Mouse (Mus musculus) gastrocnemius, postnatal 4 days (tissue): ENCODE measurements around the gene Ccdc89. TPM values are rescaled to one million over a fixed set of nuclear protein-coding genes. Genes with fewer than 3 reads are reported as not detected.

Source experiments
- DNase-seq, 2 experiments: peaks; one replicate each; pipeline ENCODE4 v3.0.0; 2021 to 2022; ENCODE audit warnings: low spot score in 2 of 2, mixed read lengths in 2 of 2
- long read RNA-seq, 2 experiments: library from polyadenylated mRNA; stranded (forward); transcript quantifications; one replicate each; pipeline ENCODE4 v2.0.0; 2021
- total RNA-seq, 2 experiments: library from RNA; stranded (reverse); gene quantifications; 2 replicates each; pipeline ENCODE4 v1.2.3; 2021

Ccdc89 gene
- under 1 TPM; 0.21 to 0.34 TPM for total RNA-seq
- long read RNA-seq, experiment 1, result 0 reads
- long read RNA-seq, experiment 2, partial matches to known transcripts, result 0 of 1 reads
- long read RNA-seq, experiment 2, other reads (novel, unspliced or antisense), result 0 of 1 reads

DNA sequence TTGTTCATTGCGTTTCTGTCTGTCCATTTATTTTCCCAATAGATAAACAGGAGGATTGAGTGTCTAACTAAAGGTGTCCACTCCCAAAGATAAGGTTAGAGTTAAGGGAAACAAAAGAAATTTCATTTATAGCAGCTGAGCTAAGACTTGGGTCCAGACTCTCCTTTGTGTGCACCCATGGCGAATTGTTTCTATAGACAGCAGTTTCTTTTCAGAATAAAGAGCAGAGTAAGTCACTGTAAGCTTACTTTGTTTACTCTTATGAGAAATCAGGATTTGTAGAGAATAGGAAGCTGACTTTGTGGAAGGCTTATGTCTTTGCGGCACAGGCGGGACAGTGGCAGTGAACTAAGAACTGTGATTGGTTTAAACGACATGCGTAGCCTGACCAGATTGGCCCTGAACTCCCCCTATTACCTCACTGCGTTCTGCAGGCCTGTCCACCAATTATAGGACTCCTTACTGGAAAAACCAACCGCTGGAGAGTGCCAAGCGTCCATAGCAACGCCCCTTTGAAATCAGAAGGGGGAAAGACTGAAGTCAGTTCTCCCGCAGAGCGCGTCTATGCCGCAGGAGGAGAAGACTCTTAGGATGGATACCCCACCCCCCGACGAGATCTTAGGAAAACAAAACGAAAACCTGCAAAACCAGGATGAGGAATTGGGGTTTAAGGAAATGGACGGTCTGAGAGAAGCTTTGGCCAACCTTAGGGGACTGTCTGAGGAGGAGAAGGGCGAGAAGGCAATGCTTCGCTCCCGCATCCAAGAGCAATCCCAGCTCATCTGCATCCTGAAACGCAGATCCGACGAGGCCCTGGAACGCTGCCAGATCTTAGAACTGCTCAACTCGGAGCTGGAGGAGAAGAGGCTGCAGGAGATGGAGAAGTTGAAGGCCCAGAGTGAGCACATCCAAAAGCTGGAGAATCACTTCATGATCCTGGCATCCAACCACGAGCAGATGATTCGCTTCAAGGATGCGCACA is at the start of gene Ccdc89:
Gene Ccdc89 (plus strand): TSS at position 558 of the 982 bp plus-strand sequence.
- peak; percentile 55 to 75 for DNase-seq

DNA sequence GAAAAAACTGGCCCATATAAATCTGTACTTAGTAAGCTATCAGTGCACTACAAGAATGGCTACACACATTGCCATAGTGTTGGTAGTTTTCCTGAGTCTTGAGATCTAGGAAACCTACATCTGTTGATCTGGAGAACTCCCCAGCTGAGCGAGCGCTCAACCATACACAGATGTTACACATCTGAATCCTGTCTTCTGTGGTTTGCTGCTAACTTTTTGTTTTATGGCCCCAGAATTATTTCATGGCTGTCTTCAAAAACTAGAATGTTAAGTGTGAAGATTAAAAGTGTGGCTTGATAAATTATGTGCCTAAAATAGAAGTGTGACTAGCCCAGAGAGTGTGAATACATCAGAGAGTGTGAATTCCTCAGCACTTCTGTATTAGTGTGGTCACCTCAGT is 42.0 kb upstream of the Ccdc89 start:
- no peak for DNase-seq

GRCm38 (mm10) chr7:90386885-90387459 is 39.4 kb upstream of the Ccdc89 start:
- DNase-seq, result peak in 1 of 2 experiments; percentile 24

GRCm38 (mm10) chr7:90389765-90390164 is 36.6 kb upstream of the Ccdc89 start:
- no peak for DNase-seq

DNA sequence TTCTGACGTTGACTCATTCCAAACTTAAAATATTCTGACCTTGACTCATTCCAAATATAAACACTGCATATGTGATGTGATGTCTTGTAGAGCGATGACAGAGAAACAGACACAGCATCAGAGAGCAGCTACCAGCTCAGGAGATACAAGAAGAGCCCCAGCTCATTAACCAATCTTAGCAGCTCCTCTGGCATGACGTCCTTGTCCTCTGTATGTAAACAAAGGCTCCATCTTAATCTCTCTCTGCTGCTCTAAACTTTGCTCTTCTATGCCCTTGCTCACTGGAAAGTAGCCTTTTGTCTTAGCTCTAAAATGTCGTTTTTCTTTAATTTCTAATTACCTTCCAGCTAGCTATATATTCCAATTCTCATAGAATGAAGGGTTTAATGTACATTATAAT is 31.3 kb upstream of the Ccdc89 start:
- no peak for DNase-seq

DNA sequence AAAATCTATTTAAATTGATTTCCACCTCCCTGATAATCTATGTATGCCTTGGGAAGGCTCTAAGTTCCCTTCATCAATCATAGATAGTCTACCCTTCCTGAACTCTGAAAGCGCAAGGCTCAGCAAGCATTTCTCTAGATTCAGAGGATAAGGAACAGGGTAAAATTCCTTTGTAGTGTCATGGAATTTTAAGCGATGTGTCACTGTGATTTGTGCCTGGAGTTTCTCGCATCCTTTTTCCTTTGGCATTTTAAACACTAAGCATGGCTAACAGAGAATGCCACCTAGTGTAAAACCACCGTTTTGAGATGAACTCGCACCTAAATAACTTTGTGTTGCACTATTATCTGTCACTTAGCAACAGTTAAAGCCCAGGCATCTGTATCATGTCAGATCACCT is 30.4 kb upstream of the Ccdc89 start:
- DNase-seq, result no peak

DNA sequence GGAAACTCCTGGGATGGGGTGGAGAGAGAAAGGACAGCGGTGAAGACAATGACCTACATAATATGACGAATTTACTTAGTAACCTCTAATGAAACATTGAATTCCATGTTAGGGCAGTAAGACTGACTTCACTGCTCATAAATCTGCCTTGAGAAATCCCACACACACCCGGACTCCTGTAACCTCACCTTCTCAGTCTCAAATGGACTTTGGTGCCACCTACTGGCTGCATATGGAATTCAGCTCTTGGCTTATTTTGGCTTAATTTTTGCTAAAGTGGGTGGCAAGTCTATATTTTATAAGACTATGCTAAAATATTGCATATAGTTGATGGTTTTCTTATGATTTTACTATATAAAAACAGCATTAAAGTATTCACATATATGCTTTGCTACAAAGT is 16.4 kb upstream of the Ccdc89 start:
- peak in 1 of 2 experiments; percentile 52 for DNase-seq

GRCm38 (mm10) chr7:90427006-90427405 is 629 bp downstream of the Ccdc89 start:
- DNase-seq, result no peak

DNA sequence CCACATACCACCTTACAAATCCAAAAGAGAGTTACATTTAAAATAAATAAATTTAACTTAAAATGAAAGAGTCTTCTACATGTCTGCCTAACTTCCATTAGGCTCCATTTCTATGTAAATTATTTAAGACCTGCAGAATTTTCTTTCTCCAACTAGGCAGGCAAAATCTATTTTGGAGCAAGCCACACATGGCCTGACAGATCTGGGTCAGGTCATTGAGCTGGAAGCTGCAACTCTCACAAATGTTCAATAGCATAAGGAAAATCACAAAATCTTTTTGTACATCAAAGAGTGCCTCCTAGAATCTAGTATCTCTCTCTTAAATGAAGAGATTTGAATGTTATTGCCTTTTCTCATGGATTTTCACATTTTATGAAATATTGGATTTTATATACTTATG is 5.8 kb downstream of the Ccdc89 start:
- DNase-seq, result no peak

- no peak for DNase-seq
Observed at GRCm38 (mm10) chr7:90440044-90440443, 13.7 kb downstream of the Ccdc89 start.

DNA sequence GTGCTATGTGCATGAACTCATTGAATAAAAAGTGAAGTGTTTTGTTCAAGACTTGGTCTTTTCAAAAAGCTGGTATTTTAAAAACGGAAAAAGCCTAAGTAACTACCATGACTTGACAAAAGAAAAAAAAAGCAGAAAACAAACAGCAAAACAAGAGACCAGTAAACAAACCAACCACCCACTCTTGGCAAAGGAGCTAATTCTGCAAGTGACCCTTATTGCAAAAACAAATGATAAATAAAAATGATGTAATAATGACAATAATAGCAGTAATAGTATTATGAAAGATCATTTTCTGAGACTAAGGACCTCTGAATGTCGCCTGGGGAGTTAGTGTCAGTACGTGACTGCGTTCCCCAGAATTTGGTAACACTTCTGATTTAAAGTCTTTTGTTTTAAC is 15.7 kb downstream of the Ccdc89 start:
- DNase-seq, result no peak

- peak; percentile 88 to 96 for DNase-seq
Observed at GRCm38 (mm10) chr7:90442518-90443080, 16.2 kb downstream of the Ccdc89 start, which contains the start of gene Crebzf. Gene Crebzf, plus strand, starts transcription at chr7:90442729.

DNA sequence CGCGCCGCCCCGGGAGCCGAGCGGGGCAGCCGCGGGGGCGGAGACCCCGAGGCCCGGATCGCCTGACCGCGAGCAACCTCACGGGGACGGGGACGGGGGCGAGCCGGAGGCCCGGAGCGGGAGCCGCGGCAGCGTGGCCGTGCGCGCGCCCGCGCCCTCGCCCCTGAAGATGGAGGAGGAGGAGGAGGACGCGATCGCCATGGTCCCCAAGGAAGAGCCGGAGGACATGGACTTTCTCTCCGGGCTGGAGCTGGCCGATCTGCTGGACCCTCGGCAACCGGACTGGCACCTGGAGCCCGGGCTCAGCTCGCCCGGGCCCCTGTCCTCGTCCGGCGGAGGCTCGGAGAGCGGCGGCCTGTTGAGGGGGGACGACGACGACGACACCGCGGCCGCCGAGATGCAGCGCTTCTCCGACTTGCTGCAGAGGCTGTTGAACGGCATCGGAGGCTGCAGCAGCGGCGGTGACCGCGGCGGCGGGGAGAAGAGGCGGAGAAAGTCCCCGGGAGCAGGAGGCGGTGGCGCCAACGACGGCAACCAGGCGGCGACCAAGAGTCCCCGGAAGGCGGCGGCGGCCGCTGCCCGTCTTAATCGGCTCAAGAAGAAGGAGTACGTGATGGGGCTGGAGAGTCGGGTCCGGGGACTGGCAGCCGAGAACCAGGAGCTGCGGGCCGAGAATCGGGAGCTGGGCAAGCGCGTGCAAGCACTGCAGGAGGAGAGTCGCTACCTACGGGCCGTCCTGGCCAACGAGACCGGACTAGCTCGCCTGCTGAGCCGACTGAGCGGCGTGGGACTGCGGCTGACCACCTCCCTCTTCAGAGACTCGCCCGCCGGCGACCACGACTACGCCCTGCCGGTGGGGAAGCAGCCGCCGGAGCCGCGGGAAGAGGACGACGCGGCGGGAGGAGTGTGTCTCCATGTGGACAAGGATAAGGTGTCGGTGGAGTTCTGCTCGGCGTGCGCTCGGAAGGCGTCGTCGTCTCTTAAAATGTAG is 17.0 kb downstream of the Ccdc89 start:
- DNase-seq, result peak; percentile 51 to 81

DNA sequence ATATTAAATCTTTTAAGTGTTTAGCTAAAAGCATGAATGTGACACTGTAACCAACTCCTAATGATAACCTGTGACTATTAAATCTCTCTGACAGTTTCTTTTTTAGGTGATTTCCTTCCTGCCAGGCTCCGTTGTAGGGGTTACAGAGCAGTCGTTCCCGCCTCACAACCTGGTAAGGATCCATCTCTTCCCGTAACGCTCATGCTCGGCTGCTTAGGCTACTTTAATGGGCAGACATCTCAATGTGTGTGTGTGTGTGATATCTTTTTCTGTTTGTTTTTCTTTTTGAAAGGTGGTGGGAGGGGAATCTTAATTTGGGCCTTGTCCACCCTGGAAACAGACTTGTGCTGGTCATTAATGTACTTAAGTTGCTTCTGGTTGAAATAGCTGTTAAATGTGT is 17.8 kb downstream of the Ccdc89 start:
- no peak for DNase-seq

DNA sequence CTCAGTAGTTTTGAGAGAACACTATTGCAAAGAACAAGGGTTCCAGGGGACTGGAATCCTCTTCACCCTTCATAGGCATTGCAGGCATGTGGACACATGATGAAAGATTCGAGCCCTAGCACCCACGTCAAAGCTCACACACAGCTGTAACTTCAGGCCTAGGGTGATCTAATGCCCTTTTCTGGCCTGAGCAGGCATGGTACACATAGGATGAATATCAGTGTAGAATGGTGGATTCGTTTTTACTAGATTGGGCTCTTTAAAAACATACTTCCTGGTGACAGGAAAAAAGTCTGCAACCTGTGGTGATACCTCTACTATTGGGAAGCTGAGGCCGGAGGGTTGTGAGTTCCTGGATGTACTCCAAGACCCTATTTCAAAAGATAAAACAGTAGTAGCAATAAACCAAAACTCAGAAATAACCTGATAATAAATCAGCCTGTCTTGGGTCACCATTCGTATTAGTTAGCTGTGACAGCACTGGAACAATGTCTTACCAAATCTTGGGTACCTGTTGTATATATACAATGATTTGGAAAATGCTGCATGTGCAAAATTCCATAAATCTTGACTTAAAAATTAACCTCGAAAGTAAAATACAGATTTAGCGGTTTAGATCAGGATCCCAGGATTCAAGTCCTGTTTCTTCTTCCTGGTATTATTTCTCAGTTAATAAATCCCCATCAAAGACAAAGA is 29.9 kb downstream of the Ccdc89 start:
- no peak for DNase-seq

DNA sequence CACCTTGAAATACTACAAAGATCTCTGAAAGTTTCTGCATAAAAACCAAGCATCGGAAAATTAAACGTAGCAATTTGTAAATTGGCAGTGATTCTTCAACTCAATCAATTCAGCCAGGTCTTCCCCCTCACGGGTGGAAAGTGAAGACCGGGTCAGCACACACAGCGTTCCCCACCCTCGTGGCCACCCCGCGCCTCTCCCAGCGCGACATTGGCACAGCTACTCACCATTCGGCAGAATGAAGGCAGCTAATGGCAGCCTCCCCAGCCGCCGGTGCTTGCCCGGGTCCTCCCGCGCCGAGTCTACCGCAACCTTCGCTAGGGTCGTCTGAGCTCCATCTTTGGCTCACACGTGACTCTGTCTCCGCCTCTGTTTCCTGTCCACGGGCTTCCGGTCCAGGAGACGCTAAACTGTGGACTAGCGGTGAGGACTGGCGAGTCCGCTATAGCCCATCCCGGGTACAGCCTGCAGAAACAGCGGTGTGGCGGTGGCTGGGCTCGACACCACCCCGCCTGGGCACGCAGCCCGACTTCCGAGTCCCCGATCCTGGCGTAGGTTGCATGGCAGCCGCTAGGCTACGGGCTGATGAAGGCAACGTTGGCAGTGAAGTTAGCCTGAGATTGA is 30.6 kb downstream of the Ccdc89 start, which contains the start of gene Tmem126a:
Gene Tmem126a (minus strand): TSS at position 385 of the 624 bp plus-strand sequence.
- peak; percentile 70 to 86 for DNase-seq

DNA sequence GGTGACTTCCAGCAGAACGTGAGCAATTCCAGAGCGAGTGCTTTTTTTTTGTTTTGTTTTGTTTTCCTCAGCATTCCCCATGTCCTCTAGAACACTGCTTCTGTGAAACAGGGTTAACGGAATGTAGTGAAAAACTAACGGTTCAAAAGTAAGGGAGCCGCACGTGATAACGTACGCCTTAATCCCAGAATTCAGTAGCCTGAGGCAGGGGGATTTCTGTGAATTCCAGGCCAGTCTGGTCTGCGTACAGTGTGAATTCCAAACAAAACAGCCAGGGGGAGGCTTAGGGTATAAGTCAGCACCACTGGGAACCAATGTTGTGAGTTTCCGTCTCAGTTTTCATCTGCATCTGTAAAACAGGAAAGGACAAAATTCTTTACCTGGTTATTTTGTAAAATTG is 31.1 kb downstream of the Ccdc89 start:
- DNase-seq, result peak in 1 of 2 experiments; percentile 16

DNA sequence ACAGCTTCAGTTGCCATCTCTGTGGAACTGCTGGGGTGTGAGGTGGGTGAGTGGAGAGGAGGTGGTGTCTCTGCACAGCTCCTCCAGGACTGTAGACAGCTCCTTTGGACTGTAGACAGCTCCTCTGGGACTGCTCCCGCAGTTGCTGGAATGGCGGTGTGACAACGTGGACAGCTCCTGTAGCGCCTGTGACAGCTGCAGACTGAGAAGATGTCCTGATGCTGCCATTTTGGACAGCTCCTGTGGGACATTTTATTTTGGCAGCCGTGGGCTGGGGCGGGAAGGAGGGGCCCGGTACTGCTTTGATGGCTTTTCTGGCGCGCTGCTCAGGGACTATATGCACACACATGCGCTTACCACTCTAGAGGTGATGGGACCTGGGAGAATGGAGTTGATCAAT is 34.0 kb downstream of the Ccdc89 start:
- no peak for DNase-seq

GRCm38 (mm10) chr7:90460930-90461329 is 34.6 kb downstream of the Ccdc89 start:
- DNase-seq, result peak in 1 of 2 experiments; percentile 24
